Mouse (Mus musculus) heart, postnatal 0 days (tissue): Measurements from ENCODE around the gene Txndc15.

ENCODE experiments used
- CTCF ChIP-seq: IDR thresholded peaks from 2 replicates; pipeline ENCODE4 v1.5.1; 2016; ENCODE audit warnings: antibody characterized with exemption, control low read depth, low read depth
- EP300 ChIP-seq: IDR thresholded peaks from 2 replicates; pipeline ENCODE4 v1.6.1; 2016; ENCODE audit warnings: antibody characterized with exemption, low read depth

GRCm38 (mm10) chr13:55760576-55760975 is 46.1 kb downstream of the Txndc15 start:
- TF ChIP-seq CTCF (no peak), EP300 (no peak)
